Mouse (Mus musculus) heart, postnatal 0 days (tissue): ENCODE results near the gene Avpi1.

Source experiments
- CTCF ChIP-seq: IDR thresholded peaks from 2 replicates; pipeline ENCODE4 v1.5.1; 2016; ENCODE audit warnings: antibody characterized with exemption, control low read depth, low read depth
- EP300 ChIP-seq: IDR thresholded peaks from 2 replicates; pipeline ENCODE4 v1.6.1; 2016; ENCODE audit warnings: antibody characterized with exemption, low read depth

- TF ChIP-seq CTCF (no peak), EP300 (no peak)
Observed at GRCm38 (mm10) chr19:42090637-42091141, 38.2 kb downstream of the Avpi1 start.
